Mouse (Mus musculus) midbrain, embryonic 13.5 days (tissue): ENCODE measurements around the gene Trim17. TPM values are rescaled to one million over a fixed set of nuclear protein-coding genes. Genes with fewer than 3 reads are reported as not detected.
A peak's percentile ranks its signal among the peaks of the same experiment; 100 is the strongest.

Experiments
- ATAC-seq: fragments of 200-750 bp; cut with Nextera tagmentation; 2 replicates; pipeline ENCODE4 v1.8.0; 2017; ENCODE audit warnings: mild to moderate bottlenecking, moderate TSS enrichment, moderate library complexity
- H3K27ac ChIP-seq: fragments of 300-500 bp; sonication (generic); 2 replicates; pipeline ENCODE4 v1.5.1; 2015; ENCODE audit warnings: inconsistent platforms, mild to moderate bottlenecking, moderate library complexity
- H3K27me3 ChIP-seq: fragments of 300-500 bp; sonication (generic); 2 replicates; pipeline ENCODE4 v1.6.1; 2015; ENCODE audit warnings: mild to moderate bottlenecking, inconsistent platforms
- H3K36me3 ChIP-seq: fragments of 300-500 bp; sonication (generic); 2 replicates; pipeline ENCODE4 v1.6.1; 2015; ENCODE audit warnings: mild to moderate bottlenecking, inconsistent platforms
- H3K4me1 ChIP-seq: fragments of 300-500 bp; sonication (generic); replicated peaks from 2 replicates; pipeline ENCODE4 v1.6.1; 2015; ENCODE audit warnings: inconsistent platforms
- H3K4me2 ChIP-seq: fragments of 300-500 bp; sonication (generic); replicated peaks from 2 replicates; pipeline ENCODE4 v1.6.1; 2015; ENCODE audit warnings: moderate library complexity, mild to moderate bottlenecking, inconsistent platforms
- H3K4me3 ChIP-seq: fragments of 300-500 bp; sonication (generic); replicated peaks from 2 replicates; pipeline ENCODE4 v1.5.1; 2015; ENCODE audit warnings: mild to moderate bottlenecking, inconsistent platforms
- H3K9ac ChIP-seq: fragments of 300-500 bp; sonication (generic); replicated peaks from 2 replicates; pipeline ENCODE4 v1.6.1; 2015; ENCODE audit warnings: mild to moderate bottlenecking, inconsistent platforms
- H3K9me3 ChIP-seq: fragments of 300-500 bp; sonication (generic); 2 replicates; pipeline ENCODE4 v1.6.1; 2016; ENCODE audit warnings: mild to moderate bottlenecking, inconsistent platforms
- WGBS: fragments of 180-500 bp; shearing (Covaris S2); methylation state at CpG from one replicate; pipeline ENCODE4 v1.1.7; 2015; 5-methylcytosine and 5-hydroxymethylcytosine counted together
- polyA plus RNA-seq: library from polyadenylated mRNA; unstranded; fragments of >200 nt; fragmentation: Nextera tagmentation; extraction: Ambion mirVana; gene quantifications from 2 replicates; pipeline ENCODE4 v1.2.1, GENCODE M21; 2015

The Trim17 gene
- polyA plus RNA-seq, 1 experiment from 2014 or later: 1.3 TPM

- no peak for ATAC-seq
- Histone ChIP-seq H3K27me3 (no peaks in the 10 kb centered on the region), H3K9me3 (no peaks in the 10 kb centered on the region), H3K36me3 (peaks cover 82% of the 10 kb centered on the region), H3K4me1 (peaks cover 14% of the 10 kb centered on the region), H3K27ac (no peak overlapping the region), H3K9ac (no peak overlapping the region), H3K4me2 (no peak overlapping the region), H3K4me3 (no peak overlapping the region)
- 94% methylated on average over 3 of the region's 3 CpGs for WGBS
Measured at GRCm38 (mm10) chr11:58985299-58985917, 30.9 kb downstream of the Trim17 start.

GRCm38 (mm10) chr11:58989166-58989565 lies 34.7 kb downstream of the Trim17 start:
- no peak for ATAC-seq
- Histone ChIP-seq H3K9ac (no peak overlapping the region), H3K4me2 (no peak overlapping the region), H3K4me3 (no peak overlapping the region), H3K4me1 (peaks cover 1% of the 10 kb centered on the region; the same call in 1 of the 2 replicates), H3K27ac (no peak overlapping the region), H3K27me3 (peaks cover 10% of the 10 kb centered on the region; the same call in 1 of the 2 replicates), H3K36me3 (peaks cover 73% of the 10 kb centered on the region), H3K9me3 (no peaks in the 10 kb centered on the region)
- WGBS: 96% methylated on average over 4 of the region's 4 CpGs

GRCm38 (mm10) chr11:58990141-58990540 lies 35.7 kb downstream of the Trim17 start:
- Histone ChIP-seq H3K4me2 (no peak overlapping the region), H3K27ac (no peak overlapping the region), H3K4me1 (peaks cover 10% of the 10 kb centered on the region), H3K4me3 (no peak overlapping the region), H3K36me3 (peaks cover 63% of the 10 kb centered on the region), H3K27me3 (peaks cover 16% of the 10 kb centered on the region), H3K9ac (no peak overlapping the region), H3K9me3 (no peaks in the 10 kb centered on the region)
- no peak for ATAC-seq
- whole genome bisulfite sequencing: 91% methylated on average over 17 of the region's 17 CpGs

GRCm38 (mm10) chr11:58990794-58991193 lies 36.3 kb downstream of the Trim17 start:
- no peak for ATAC-seq
- peaks cover 10% of the 10 kb centered on the region for H3K4me1 ChIP-seq
- H3K27ac ChIP-seq: no peak overlapping the region
- 89% methylated on average over 9 of the region's 9 CpGs for WGBS
- peaks cover 57% of the 10 kb centered on the region for H3K36me3 ChIP-seq
- H3K9ac ChIP-seq: no peak overlapping the region
- peaks cover 23% of the 10 kb centered on the region for H3K27me3 ChIP-seq
- H3K9me3 ChIP-seq: no peaks in the 10 kb centered on the region
- H3K4me2 ChIP-seq: no peak overlapping the region
- no peak overlapping the region for H3K4me3 ChIP-seq

GRCm38 (mm10) chr11:58991911-58992310 lies 37.4 kb downstream of the Trim17 start:
- Histone ChIP-seq H3K36me3 (peaks cover 46% of the 10 kb centered on the region), H3K4me1 (peaks cover 10% of the 10 kb centered on the region), H3K4me3 (no peak overlapping the region), H3K9ac (no peak overlapping the region), H3K27me3 (peaks cover 30% of the 10 kb centered on the region), H3K27ac (no peak overlapping the region), H3K9me3 (no peaks in the 10 kb centered on the region), H3K4me2 (no peak overlapping the region)
- 83% methylated on average over 3 of the region's 3 CpGs for WGBS
- no peak for ATAC-seq

- Histone ChIP-seq H3K4me2 (no peak overlapping the region), H3K27ac (no peak overlapping the region), H3K9me3 (no peaks in the 10 kb centered on the region), H3K9ac (no peak overlapping the region), H3K4me3 (no peak overlapping the region), H3K4me1 (peaks cover 10% of the 10 kb centered on the region), H3K27me3 (peaks cover 30% of the 10 kb centered on the region), H3K36me3 (peaks cover 33% of the 10 kb centered on the region)
- ATAC-seq: no peak
- WGBS: 85% methylated on average over 6 of the region's 6 CpGs
Measured at GRCm38 (mm10) chr11:58993091-58993670, 38.7 kb downstream of the Trim17 start.

GRCm38 (mm10) chr11:58994337-58994826 lies 39.9 kb downstream of the Trim17 start:
- Histone ChIP-seq H3K36me3 (peaks cover 21% of the 10 kb centered on the region), H3K9me3 (no peaks in the 10 kb centered on the region)
- peak; percentile 66 for ATAC-seq

GRCm38 (mm10) chr11:58995061-58995806 lies 40.7 kb downstream of the Trim17 start:
- peak overlapping the region; percentile 64 for H3K4me2 ChIP-seq
- peaks cover 30% of the 10 kb centered on the region for H3K27me3 ChIP-seq
- peaks cover 13% of the 10 kb centered on the region for H3K36me3 ChIP-seq
- H3K4me3 ChIP-seq: peak overlapping the region; percentile 37
- H3K27ac ChIP-seq: no peak overlapping the region
- WGBS: 81% methylated on average over 9 of the region's 9 CpGs
- no peak overlapping the region for H3K9ac ChIP-seq
- peaks cover 10% of the 10 kb centered on the region for H3K4me1 ChIP-seq
- no peak for ATAC-seq
- no peaks in the 10 kb centered on the region for H3K9me3 ChIP-seq

More at GRCm38 (mm10) chr11:58994337-58994826, 39.9 kb downstream of the Trim17 start:
- H3K27ac ChIP-seq: no peak overlapping the region
- peaks cover 30% of the 10 kb centered on the region for H3K27me3 ChIP-seq
- H3K4me3 ChIP-seq: peak overlapping the region; percentile 37
- peaks cover 10% of the 10 kb centered on the region for H3K4me1 ChIP-seq
- 1% methylated on average over 35 of the region's 35 CpGs for WGBS
- peak overlapping the region; percentile 59 for H3K9ac ChIP-seq
- H3K4me2 ChIP-seq: peak overlapping the region; percentile 64

- Histone ChIP-seq H3K9ac (no peak overlapping the region), H3K27ac (no peak overlapping the region), H3K4me2 (no peak overlapping the region), H3K27me3 (peaks cover 30% of the 10 kb centered on the region), H3K4me1 (peaks cover 10% of the 10 kb centered on the region), H3K36me3 (peaks cover 6% of the 10 kb centered on the region), H3K4me3 (no peak overlapping the region), H3K9me3 (no peaks in the 10 kb centered on the region)
- ATAC-seq: no peak
- 61% methylated on average over 12 of the region's 12 CpGs for WGBS
Measured at GRCm38 (mm10) chr11:58995807-58996370, 41.4 kb downstream of the Trim17 start.

GRCm38 (mm10) chr11:58997541-58997940 lies 43.1 kb downstream of the Trim17 start:
- peaks cover 30% of the 10 kb centered on the region for H3K27me3 ChIP-seq
- WGBS: 83% methylated on average over 5 of the region's 5 CpGs

GRCm38 (mm10) chr11:58999158-58999557 lies 44.7 kb downstream of the Trim17 start:
- H3K27me3 ChIP-seq: peaks cover 20% of the 10 kb centered on the region
- H3K9ac ChIP-seq: no peak overlapping the region
- no peaks in the 10 kb centered on the region for H3K36me3 ChIP-seq
- no peak overlapping the region for H3K4me3 ChIP-seq
- no peak overlapping the region for H3K4me2 ChIP-seq
- ATAC-seq: no peak
- H3K27ac ChIP-seq: no peak overlapping the region
- 59% methylated on average over 11 of the region's 11 CpGs for WGBS
- H3K9me3 ChIP-seq: no peaks in the 10 kb centered on the region
- H3K4me1 ChIP-seq: peaks cover 8% of the 10 kb centered on the region

More at GRCm38 (mm10) chr11:58997541-58997940, 43.1 kb downstream of the Trim17 start:
- Histone ChIP-seq H3K9me3 (no peaks in the 10 kb centered on the region), H3K4me1 (peaks cover 10% of the 10 kb centered on the region), H3K27ac (no peak overlapping the region), H3K4me2 (no peak overlapping the region), H3K36me3 (no peaks in the 10 kb centered on the region), H3K9ac (no peak overlapping the region), H3K4me3 (no peak overlapping the region)
- no peak for ATAC-seq

- ATAC-seq: no peak
- whole genome bisulfite sequencing: 87% methylated on average over 6 of the region's 6 CpGs
- no peak overlapping the region for H3K4me2 ChIP-seq
- H3K9ac ChIP-seq: no peak overlapping the region
- H3K4me1 ChIP-seq: peaks cover 2% of the 10 kb centered on the region; the same call in 1 of the 2 replicates
- H3K27ac ChIP-seq: no peak overlapping the region
- H3K36me3 ChIP-seq: no peaks in the 10 kb centered on the region
- no peaks in the 10 kb centered on the region for H3K9me3 ChIP-seq
- no peak overlapping the region for H3K4me3 ChIP-seq
- peaks cover 17% of the 10 kb centered on the region for H3K27me3 ChIP-seq
Measured at GRCm38 (mm10) chr11:58999830-59000229, 45.3 kb downstream of the Trim17 start.
